Mouse (Mus musculus) spleen, adult 2 months (tissue): ENCODE results near the gene Mrps27.

Experiments
- CTCF ChIP-seq: fragments of 200-500 bp; IDR thresholded peaks from 2 replicates; pipeline ENCODE4 v1.5.1; 2011; ENCODE audit warnings: mild to moderate bottlenecking, inconsistent platforms; ENCODE audit not compliant: insufficient read depth, insufficient read length, insufficient replicate concordance; ENCODE audit errors: extremely low read depth
- POLR2A ChIP-seq: fragments of 200-500 bp; IDR thresholded peaks from 2 replicates; pipeline ENCODE4 v1.6.1; 2011; ENCODE audit warnings: low read depth, low read length, inconsistent platforms

GRCm38 (mm10) chr13:99409216-99409615 lies 64.6 kb downstream of the Mrps27 start:
- TF ChIP-seq POLR2A, result no peak
- TF ChIP-seq CTCF, result no peak
